Mouse (Mus musculus) Patski (cell line): ENCODE results near the gene Ilf2. TPM values are rescaled to one million over a fixed set of nuclear protein-coding genes. Genes with fewer than 3 reads are reported as not detected.

ENCODE experiments used
- ATAC-seq: fragments of 100-300 bp; one replicate; pipeline ENCODE4 v1.8.0; 2021
- CTCF ChIA-PET: fragments of 350-600 bp; sonication (Branson Sonifier 250); formaldehyde crosslinking; loops from one replicate; lab custom pipeline; 2022; ENCODE audit warnings: inconsistent platforms; lab: Charles Lee
- POLR2A ChIA-PET: fragments of 350-600 bp; sonication (Branson Sonifier 250); formaldehyde crosslinking; loops from one replicate; lab custom pipeline; 2022; ENCODE audit warnings: antibody characterized with exemption, inconsistent platforms; lab: Charles Lee
- DNase-seq: peaks from one replicate; pipeline ENCODE4 v3.0.0-alpha.2; 2011; ENCODE audit warnings: low read depth, low spot score
- H3K27me3 ChIP-seq: fragments of 371-371 bp; one replicate; pipeline ENCODE4 v1.5.1; 2021
- CTCF ChIP-seq: fragments of 100-300 bp; IDR thresholded peaks from one replicate; pipeline ENCODE4 v1.5.1; 2021
- in situ Hi-C: fragments of 300-500 bp; cut with MboI; formaldehyde crosslinking; loops from 3 replicates; pipeline ENCODE4 v1.11.1; 2018; ENCODE audit warnings: low pct_unique_long_range_greater_than_20kb, mixed read lengths
- polyA plus RNA-seq: library from polyadenylated mRNA; unstranded; gene quantifications from one replicate; pipeline ENCODE4 v1.2.3, GENCODE M21; 2021

Ilf2 gene
- polyA plus RNA-seq, 1 experiment from 2014 or later: 129 TPM

GRCm38 (mm10) chr3:90440756-90441155 is 35.2 kb upstream of the Ilf2 start:
- in situ Hi-C loops: no loop called here
- ATAC-seq (no peak), DNase-seq (no peak)
- ChIA-PET POLR2A (no interaction called here), CTCF (interaction anchor here (0.7 kb wide), 1 partner anchor 20 kb away, joined by 3 read pairs; no protein-coding TSS in a partner anchor)
- no peaks in the 10 kb centered on the region for H3K27me3 ChIP-seq
- no peak for TF ChIP-seq CTCF

DNA sequence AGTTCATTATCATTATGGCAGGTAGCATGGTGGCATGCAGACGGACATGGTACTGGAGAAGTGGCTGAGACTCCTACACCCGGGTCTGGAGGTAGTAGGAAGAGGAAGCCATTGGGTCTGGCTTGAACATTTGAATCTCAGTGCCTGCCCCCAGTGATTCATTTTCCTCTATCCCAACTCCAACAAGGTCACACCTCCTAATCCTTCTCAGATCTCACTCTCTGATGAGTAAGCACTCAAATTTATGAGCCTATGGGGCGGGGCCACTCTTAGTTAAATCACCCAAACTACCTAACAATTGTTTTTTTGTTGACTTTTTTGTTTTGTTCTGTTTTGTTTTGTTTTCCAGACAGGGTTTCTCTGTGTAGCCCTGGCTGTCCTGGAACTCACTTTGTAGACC is 31.9 kb upstream of the Ilf2 start:
- no peaks in the 10 kb centered on the region for H3K27me3 ChIP-seq
- TF ChIP-seq CTCF: no peak
- ChIA-PET POLR2A (no interaction called here), CTCF (no interaction called here)
- DNase-seq: no peak
- no peak for ATAC-seq
- in situ Hi-C loops: no loop called here

DNA sequence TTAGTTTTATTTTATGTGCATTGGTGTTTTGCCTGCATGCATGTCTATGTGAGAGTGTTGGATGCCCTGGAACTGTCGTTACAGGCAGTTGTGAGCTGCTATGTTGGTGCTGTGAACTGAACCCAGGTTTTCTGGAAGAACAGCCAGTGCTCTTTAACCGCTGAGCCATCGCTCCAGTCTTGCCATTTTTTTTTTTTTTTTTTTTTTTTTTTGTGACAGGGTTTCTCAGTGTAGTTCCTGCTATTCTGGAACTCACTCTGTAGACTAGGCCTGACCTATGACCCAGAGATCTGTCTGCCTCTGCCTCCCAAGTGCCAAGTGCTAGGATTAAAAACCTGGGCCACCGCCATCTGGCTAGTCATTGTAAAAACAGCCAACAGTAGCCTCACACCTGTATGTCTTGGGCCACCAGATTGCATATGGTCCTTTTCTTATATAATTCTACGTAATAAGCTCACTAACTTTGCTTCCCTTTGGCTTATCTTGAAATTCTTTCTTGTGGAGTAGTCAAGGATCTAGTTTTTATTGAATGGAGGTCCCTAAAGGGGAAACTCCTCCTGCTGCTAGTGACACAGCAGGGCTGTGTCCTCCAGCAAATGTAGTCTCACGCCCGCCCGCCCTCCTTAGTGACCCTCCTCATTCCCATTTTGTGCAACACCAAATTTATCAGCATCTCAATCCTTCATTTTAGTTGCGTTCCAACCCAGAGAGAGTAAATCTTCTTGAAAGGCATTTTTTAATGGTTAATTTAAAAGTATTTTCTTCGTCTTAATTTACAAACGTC is 30.3 kb upstream of the Ilf2 start:
- no peak for DNase-seq
- ChIA-PET POLR2A (no interaction called here), CTCF (interaction anchor here (2.3 to 4.2 kb wide), 2 partner anchors 8 to 12 kb away, joined by 11 to 13 read pairs; no protein-coding TSS in a partner anchor)
- no peak for TF ChIP-seq CTCF
- ATAC-seq: no peak
- in situ Hi-C loops: no loop called here
- no peaks in the 10 kb centered on the region for H3K27me3 ChIP-seq

DNA sequence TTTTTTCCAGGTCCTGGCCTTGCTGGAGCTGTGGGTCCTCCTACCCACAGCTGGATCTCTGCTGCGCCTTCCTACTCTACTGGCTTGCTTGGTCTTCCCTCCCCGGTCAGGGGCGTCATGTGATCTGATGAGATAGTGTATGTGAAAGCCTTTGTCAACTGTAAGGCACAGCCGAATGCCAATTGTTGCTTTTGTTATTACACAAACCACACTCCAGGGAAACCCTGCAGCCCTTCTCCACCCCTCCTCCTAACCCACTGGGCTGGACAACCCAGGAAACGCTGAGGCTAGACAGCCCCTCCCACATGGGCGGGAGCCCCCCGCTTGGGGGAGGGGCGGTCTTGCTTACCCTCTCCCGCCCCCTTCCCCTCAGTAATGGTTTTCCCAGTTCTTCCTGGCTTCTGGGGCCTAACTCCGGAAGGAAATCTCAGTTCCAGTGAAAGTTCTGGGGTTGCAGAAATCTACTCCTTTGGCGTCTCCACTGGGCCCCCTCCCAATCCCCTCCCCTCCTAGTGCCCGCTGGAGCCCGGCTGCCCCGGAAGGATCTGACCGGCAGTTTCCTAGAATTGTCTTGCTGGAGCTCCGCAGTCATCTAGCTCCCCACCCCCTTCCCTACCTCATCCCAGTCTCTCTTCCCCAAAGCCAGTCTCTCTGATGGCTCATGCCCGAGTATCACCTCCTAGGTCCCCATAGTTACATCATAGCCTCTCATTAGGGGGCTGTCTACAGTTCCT is 29.4 kb upstream of the Ilf2 start:
- CTCF ChIA-PET: interaction anchor here (2.3 to 4.2 kb wide), 2 partner anchors 9 to 11 kb away, joined by 11 to 13 read pairs; no protein-coding TSS in a partner anchor
- no peaks in the 10 kb centered on the region for H3K27me3 ChIP-seq
- no peak for TF ChIP-seq CTCF
- POLR2A ChIA-PET: interaction anchor here (1.0 kb wide), 1 partner anchor 12 kb away, joined by 3 read pairs; no protein-coding TSS in a partner anchor
- in situ Hi-C loops: no loop called here
- ATAC-seq (no peak), DNase-seq (no peak)

- no peak for ATAC-seq
- ChIA-PET CTCF (interaction anchor here (2.3 to 4.2 kb wide), 2 partner anchors 10 kb away, joined by 11 to 13 read pairs; no protein-coding TSS in a partner anchor), POLR2A (interaction anchor here (1.0 kb wide), 1 partner anchor 11 kb away, joined by 3 read pairs; no protein-coding TSS in a partner anchor)
- H3K27me3 ChIP-seq: no peaks in the 10 kb centered on the region
- no peak for DNase-seq
- in situ Hi-C loops: no loop called here
- TF ChIP-seq CTCF: no peak
Observed at GRCm38 (mm10) chr3:90447123-90447494, 28.8 kb upstream of the Ilf2 start.

DNA sequence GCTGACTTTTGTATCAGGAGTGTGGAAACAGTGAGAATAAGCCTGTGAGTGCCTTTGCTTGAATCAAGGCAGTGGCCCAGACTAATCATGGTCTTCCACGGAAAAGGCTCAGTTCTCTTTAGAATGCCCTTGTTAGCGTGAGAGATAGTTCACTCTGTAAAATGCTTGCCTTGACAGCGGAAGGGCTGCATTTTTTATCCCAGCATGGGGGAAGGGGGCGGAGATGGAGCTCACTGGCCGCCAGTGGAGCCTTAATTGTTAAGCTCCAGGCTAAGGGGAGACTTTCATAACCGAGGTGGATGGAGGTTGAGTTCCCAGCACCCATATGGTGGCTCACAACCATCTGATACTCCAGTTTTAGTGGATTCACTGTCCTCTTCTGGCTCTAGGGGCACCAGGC is 27.3 kb upstream of the Ilf2 start:
- no peak for TF ChIP-seq CTCF
- POLR2A ChIA-PET: no interaction called here
- ATAC-seq (no peak), DNase-seq (no peak)
- CTCF ChIA-PET: interaction anchor here (4.2 kb wide), 1 partner anchor 9 kb away, joined by 13 read pairs; no protein-coding TSS in a partner anchor
- no peaks in the 10 kb centered on the region for H3K27me3 ChIP-seq
- in situ Hi-C loops: no loop called here

- ChIA-PET POLR2A (no interaction called here), CTCF (interaction anchor here (1.3 kb wide), 1 partner anchor 14 kb away, joined by 3 read pairs; no protein-coding TSS in a partner anchor)
- ATAC-seq (no peak), DNase-seq (no peak)
- TF ChIP-seq CTCF: no peak
- no peaks in the 10 kb centered on the region for H3K27me3 ChIP-seq
- in situ Hi-C loops: no loop called here
Observed at GRCm38 (mm10) chr3:90450874-90451273, 25.1 kb upstream of the Ilf2 start.

DNA sequence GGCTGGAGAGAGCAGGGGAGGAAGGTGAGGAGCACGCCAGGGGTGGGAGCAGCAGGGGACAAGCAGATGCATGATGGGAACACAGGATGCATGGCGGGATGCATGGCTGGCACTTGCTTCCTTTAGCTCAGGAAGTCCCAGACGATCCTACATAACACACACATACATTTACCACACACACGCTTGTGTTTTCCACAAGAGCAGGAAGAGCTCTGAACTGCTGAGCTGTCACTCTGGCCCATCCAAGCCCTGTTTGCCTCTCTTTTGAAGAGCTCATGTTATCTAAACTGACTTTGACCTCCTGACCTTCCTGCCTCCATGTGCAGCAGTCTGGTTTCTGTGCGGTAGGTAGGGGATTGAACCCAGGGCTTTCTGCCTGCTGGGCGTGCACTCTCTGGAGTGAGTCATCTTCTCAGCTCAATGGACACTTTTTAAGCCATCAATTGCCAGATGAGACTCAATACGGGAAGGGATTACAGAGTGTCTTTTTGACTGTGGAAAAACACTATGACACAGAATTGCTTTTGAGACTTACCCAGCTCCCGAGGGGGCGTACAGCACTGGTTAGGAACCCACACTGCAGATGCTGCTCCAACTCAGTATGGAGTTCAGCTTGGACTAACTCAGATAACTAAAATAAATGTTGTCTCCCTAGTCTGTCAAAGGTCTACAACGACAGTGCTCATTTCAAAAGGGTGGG is 24.4 kb upstream of the Ilf2 start:
- in situ Hi-C loops: no loop called here
- ATAC-seq: no peak
- DNase-seq: no peak
- H3K27me3 ChIP-seq: no peaks in the 10 kb centered on the region
- no peak for TF ChIP-seq CTCF
- CTCF ChIA-PET: interaction anchor here (0.9 to 1.3 kb wide), 2 partner anchors 13 to 14 kb away, joined by 3 to 4 read pairs; no protein-coding TSS in a partner anchor
- POLR2A ChIA-PET: interaction anchor here (1.0 kb wide), 1 partner anchor 15 kb away, joined by 3 read pairs; no protein-coding TSS in a partner anchor

- no peak for TF ChIP-seq CTCF
- DNase-seq (no peak), ATAC-seq (no peak)
- in situ Hi-C loops: no loop called here
- ChIA-PET CTCF (interaction anchor here (1.0 to 4.0 kb wide), 4 partner anchors 10 to 41 kb away, joined by 3 to 16 read pairs (median 4); no protein-coding TSS in a partner anchor), POLR2A (interaction anchor here (1.5 kb wide), 1 partner anchor 21 kb away, joined by 4 read pairs; the partner anchor contains the start of gene Ints3)
- H3K27me3 ChIP-seq: no peaks in the 10 kb centered on the region
Observed at GRCm38 (mm10) chr3:90454931-90455330, 21.0 kb upstream of the Ilf2 start.
